Mouse (Mus musculus) lung, adult 2 months (tissue): Measurements from ENCODE around the gene Kdm4b.

Source experiments
- CTCF ChIP-seq: fragments of 200-500 bp; IDR thresholded peaks from 2 replicates; pipeline ENCODE4 v1.5.1; 2011; ENCODE audit warnings: mild to moderate bottlenecking, low read length, control low read depth; ENCODE audit not compliant: insufficient read depth
- POLR2A ChIP-seq: fragments of 200-500 bp; IDR thresholded peaks from 2 replicates; pipeline ENCODE4 v1.6.1; 2011; ENCODE audit warnings: low read depth, mild to moderate bottlenecking, control low read depth, low read length, borderline replicate concordance; ENCODE audit errors: extremely low read depth

DNA sequence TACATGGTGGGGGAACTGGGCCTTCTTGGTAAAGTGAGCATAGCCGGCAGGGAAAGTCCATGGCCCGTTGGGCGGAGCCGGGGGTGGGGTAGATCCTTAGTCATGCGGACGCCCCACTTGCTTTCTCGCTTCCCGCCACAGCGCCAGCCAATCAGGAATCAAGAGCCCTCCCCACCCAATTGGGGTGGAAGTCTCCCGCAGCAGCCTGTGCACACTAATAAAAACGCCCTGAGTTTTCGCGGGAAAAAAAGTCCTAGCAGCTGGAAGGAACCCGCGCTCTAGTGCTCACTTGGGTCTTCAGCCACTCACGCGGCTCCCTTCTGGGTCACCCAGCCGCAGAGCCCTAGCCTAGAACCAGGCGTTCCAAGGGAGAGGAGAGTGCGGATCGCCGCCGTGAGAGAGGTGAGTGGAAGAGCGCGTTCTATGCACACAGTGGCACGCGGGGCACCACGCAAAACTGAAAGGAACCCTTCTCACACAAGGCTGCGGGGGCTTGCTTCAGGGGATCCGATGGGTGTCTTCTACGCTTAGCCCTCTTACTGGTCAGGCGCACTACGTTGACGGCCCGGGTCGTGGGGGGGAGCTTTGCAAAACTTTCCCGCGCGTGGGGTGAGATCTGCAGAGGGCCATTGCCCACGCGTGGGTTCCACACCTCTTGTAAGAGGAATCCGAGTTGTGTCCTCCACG is 22.6 kb upstream of the Kdm4b start, which contains the start of gene Uhrf1:
- TF ChIP-seq CTCF (no peak), POLR2A (no peak)
